In genomic region chr7:80402651-80403321, GRCm38 (mm10) we compare ENCODE assay signal across 8 mouse cellular contexts. TPM values are rescaled to one million over a fixed set of nuclear protein-coding genes. Genes with fewer than 3 reads are reported as not detected.
DNase-seq lines count a peak whose midpoint lies in the region; ATAC-seq and TF ChIP-seq lines count a peak whose summit lies in the region.

No protein-coding gene starts in this region.

- under 1% methylated on average over 65 of the region's 92 CpGs for WGBS in lung, embryonic 15.5 days
- WGBS in olfactory bulb, adult 2 months, result 18% methylated on average over 92 of the region's 92 CpGs

- H3K9ac ChIP-seq in lung, embryonic 15.5 days, result peak overlapping the region; percentile 94

- H3K27me3 ChIP-seq in lung, embryonic 15.5 days, result no peaks in the 10 kb centered on the region

- peak; percentile 42 for DNase-seq in 3T3-L1 (ENCODE audit: low read depth, low spot score)
- peak; percentile 66 for DNase-seq in R1 (ENCODE audit: low read depth, low spot score)
- peak; percentile 78 for DNase-seq in embryo, embryonic 10.5 days (ENCODE audit: low spot score)
- DNase-seq in heart, adult 18-20 months, result peak; percentile 73 to 81
- peak; percentile 75 for DNase-seq in kidney, adult 18-20 months
- peak; percentile 63 for DNase-seq in thymus, postnatal 25 days

- no peak for TF ChIP-seq CTCF in olfactory bulb, adult 2 months (IDR thresholded peaks at IDR 0.05; ENCODE audit: insufficient read depth, low read depth, low read length)

- H3K9me3 ChIP-seq in lung, embryonic 15.5 days, result no peaks in the 10 kb centered on the region

- peak overlapping the region; percentile 85 for H3K4me3 ChIP-seq in lung, embryonic 15.5 days
- peak overlapping the region; percentile 87 for H3K4me3 ChIP-seq in olfactory bulb, adult 2 months (ENCODE audit: insufficient read depth, low read depth, low read length)

- H3K36me3 ChIP-seq in lung, embryonic 15.5 days, result peaks cover 3% of the 10 kb centered on the region; the same call in 1 of the 2 replicates

- peak overlapping the region; percentile 92 for H3K27ac ChIP-seq in lung, embryonic 15.5 days
- H3K27ac ChIP-seq in olfactory bulb, adult 2 months (ENCODE audit: insufficient read depth, low read depth, low read length), result peak overlapping the region; percentile 79; the same call in 1 of the 2 replicates

- H3K4me2 ChIP-seq in lung, embryonic 15.5 days, result peak overlapping the region; percentile 87

- ATAC-seq in lung, embryonic 15.5 days (ENCODE audit: borderline replicate concordance, extremely low read depth, low FRiP score, low TSS enrichment), result peak; percentile 69

- H3K4me1 ChIP-seq in lung, embryonic 15.5 days, result peaks cover 48% of the 10 kb centered on the region
- H3K4me1 ChIP-seq in olfactory bulb, adult 2 months (ENCODE audit: control insufficient read depth, insufficient read depth, low read length), result peaks cover 42% of the 10 kb centered on the region

- peak; percentile 41 for TF ChIP-seq POLR2A in olfactory bulb, adult 2 months (IDR thresholded peaks at IDR 0.05; ENCODE audit: insufficient read depth, low read depth, low read length)

RNA-seq across cellular contexts. Expression of gene Furin, which starts 2.5 kb away (rescaled TPM):
- 100 to 1,000 TPM; 103 to 114 TPM for total RNA-seq in heart, adult 18-20 months (2021)
- polyA plus RNA-seq in lung, embryonic 15.5 days (2015; fragmentation: Nextera tagmentation; extraction: Ambion mirVana), result 16.3 and 16.7 TPM in 2 replicates
- not detected in 2 replicates for polyA plus RNA-seq in olfactory bulb, adult 2 months (2012; ENCODE audit: insufficient read depth, insufficient read length, low replicate concordance, missing spikeins)

RNA-seq across cellular contexts. Expression of gene Fes, which starts 15.0 kb away (rescaled TPM):
- total RNA-seq in heart, adult 18-20 months (2021), result 10 to 100 TPM in 1 of 2 experiments, 1 to 10 TPM in 1; 9.9 to 11.4 TPM
- 15.2 and 17.8 TPM in 2 replicates for polyA plus RNA-seq in lung, embryonic 15.5 days (2015; fragmentation: Nextera tagmentation; extraction: Ambion mirVana)
- polyA plus RNA-seq in olfactory bulb, adult 2 months (2012; ENCODE audit: insufficient read depth, insufficient read length, low replicate concordance, missing spikeins), result not detected in 2 replicates

RNA-seq across cellular contexts. Expression of gene Man2a2, which starts 31.6 kb away (rescaled TPM):
- 10 to 100 TPM; 54.6 to 55.7 TPM for total RNA-seq in heart, adult 18-20 months (2021)
- 18.4 and 22.3 TPM in 2 replicates for polyA plus RNA-seq in lung, embryonic 15.5 days (2015; fragmentation: Nextera tagmentation; extraction: Ambion mirVana)
- 117 and 148 TPM in 2 replicates for polyA plus RNA-seq in olfactory bulb, adult 2 months (2012; ENCODE audit: insufficient read depth, insufficient read length, low replicate concordance, missing spikeins)

RNA-seq across cellular contexts. Expression of gene Hddc3, which starts 59.9 kb away (rescaled TPM):
- total RNA-seq in heart, adult 18-20 months (2021), result 10 to 100 TPM; 32.4 to 35.5 TPM
- 19.6 and 21.2 TPM in 2 replicates for polyA plus RNA-seq in lung, embryonic 15.5 days (2015; fragmentation: Nextera tagmentation; extraction: Ambion mirVana)
- not detected in 2 replicates for polyA plus RNA-seq in olfactory bulb, adult 2 months (2012; ENCODE audit: insufficient read depth, insufficient read length, low replicate concordance, missing spikeins)

Comparison
In these comparisons a context has a peak if more than half of its experiments do, and no peak if none do; other contexts are left out.
1. Peak in every context shown above with its lines: DNase-seq, ATAC-seq, H3K4me3 ChIP-seq and H3K27ac ChIP-seq.
2. RNA of gene Furin, which starts 2.5 kb away (polyA plus RNA-seq): 16.3 to 16.7 TPM in lung, embryonic 15.5 days; not detected in olfactory bulb, adult 2 months; every median in the first group is over 10 times any median in the second.
3. RNA of gene Fes, which starts 15.0 kb away (polyA plus RNA-seq): 15.2 to 17.8 TPM in lung, embryonic 15.5 days; not detected in olfactory bulb, adult 2 months; every median in the first group is over 10 times any median in the second.